Mouse (Mus musculus) right cerebral cortex, postnatal 10 days (tissue): ENCODE measurements around the gene Svs5.
"Not testable (repeated sequence)": the region's sequence is repeated elsewhere in the genome, so short reads cannot be mapped to it uniquely, and the experiment has no call there.

ENCODE experiments used
- DNase-seq, 2 experiments: peaks; one replicate each; pipeline ENCODE4 v3.0.0; 2021; ENCODE audit warnings: low spot score in 2 of 2

Svs5 gene

GRCm38 (mm10) chr2:164332440-164332839 lies at the start of gene Svs5:
TSS of gene Svs5 (plus strand) at chr2:164332740.
- not testable (repeated sequence) for DNase-seq

DNA sequence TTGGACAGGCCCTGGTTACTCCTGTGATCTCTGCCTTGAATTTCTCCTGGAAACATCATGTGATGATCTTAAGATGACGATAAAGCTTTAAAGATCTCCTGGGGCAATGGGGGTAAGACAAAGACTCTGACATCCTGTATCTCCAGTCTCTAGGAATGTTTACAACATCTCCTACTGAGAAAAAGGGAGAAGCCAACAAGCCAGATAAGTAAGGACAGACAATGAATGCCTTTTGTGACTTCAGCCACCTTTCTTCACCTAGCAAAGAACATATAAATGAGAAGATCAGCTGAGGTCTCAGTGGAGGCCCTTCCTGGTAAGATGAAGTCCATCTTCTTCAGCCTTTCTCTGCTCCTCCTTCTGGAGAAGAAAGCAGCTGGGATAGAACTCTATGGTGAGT lies 43.6 kb upstream of the Svs5 start, which contains the start of gene Svs3a:
Gene Svs3a (plus strand): TSS at position 301 of the 400 bp plus-strand sequence.
- DNase-seq: not testable (repeated sequence)

DNA sequence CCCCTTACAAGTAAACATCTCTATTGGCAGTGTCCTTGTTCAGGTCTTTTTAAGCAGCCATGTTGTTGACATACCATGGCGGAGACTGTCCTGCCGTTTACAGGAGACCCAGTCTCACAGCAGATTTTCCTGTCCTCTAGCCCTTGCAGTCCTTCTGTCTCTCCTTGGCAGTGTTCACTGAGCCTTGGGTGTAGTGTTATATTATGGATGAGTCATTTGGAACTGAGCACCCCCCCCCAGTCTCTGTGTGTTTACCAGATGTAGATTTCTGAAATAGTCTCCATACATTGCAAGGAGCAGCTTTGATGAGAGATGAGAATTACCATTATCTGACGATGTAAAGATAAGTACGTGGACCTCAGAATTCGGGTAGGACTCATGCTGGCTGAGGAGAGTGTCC lies 19.9 kb upstream of the Svs5 start:
- DNase-seq: no peak

- DNase-seq: not testable (repeated sequence)
Observed at GRCm38 (mm10) chr2:164315460-164315859, 17.1 kb upstream of the Svs5 start.

DNA sequence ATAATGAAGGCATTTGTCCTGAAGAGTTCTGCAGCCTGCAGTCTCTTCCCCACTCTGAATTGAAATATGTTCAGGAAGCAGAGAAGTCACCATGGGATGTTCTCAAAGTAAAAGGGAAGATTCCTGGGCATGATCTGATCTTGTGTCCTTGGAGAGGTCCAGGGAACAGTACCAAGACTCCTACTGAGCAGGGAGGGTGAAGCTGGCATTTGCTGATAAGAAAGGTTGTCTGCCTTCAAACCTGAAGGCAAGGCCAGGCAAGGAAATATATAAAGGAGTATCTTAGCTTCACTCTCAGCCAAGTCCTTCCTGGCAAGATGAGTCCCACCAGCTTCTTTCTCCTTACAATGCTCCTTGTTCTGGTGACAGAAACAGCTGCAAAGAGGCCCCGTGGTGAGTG lies 16.1 kb upstream of the Svs5 start, which contains the start of gene Svs6:
Gene Svs6 (plus strand): TSS at position 301 of the 400 bp plus-strand sequence.
- not testable (repeated sequence) for DNase-seq

DNA sequence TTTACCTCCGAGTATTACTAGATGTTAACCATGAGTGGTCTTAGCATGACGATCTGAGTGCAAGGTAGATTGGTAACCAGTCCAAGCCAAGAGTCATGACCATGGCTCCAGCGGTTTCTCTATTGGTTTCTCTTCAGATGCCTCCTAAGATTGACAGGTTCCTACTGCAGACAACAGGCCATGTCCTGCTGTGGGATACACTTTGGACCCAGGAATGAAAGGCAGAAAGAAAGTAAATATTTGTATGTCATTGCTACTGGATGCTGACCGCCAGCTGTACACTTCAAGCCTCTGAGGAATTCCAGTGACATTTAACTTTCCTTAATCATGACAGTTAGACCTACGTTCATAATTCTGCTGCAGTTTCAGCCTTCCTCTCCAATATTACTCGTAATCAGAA lies 11.6 kb upstream of the Svs5 start:
- no peak for DNase-seq

DNA sequence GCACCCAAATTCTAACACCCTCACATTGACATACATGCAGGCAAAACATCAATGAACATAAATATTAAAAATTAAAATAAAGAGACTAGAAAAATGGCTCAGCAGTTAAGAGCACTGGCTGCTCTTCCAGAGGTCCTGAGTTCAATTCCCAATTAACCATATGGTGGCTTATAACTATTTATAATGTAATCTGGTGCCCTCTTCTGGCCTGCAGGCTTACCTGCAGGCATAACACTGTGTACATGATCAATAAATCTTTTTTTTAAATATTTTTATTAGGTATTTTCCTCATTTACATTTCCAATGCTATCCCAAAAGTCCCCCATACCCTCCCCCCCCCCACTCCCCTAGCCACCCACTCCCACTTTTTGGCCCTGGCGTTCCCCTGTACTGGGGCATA lies 11.2 kb downstream of the Svs5 start:
- not testable (repeated sequence) for DNase-seq

DNA sequence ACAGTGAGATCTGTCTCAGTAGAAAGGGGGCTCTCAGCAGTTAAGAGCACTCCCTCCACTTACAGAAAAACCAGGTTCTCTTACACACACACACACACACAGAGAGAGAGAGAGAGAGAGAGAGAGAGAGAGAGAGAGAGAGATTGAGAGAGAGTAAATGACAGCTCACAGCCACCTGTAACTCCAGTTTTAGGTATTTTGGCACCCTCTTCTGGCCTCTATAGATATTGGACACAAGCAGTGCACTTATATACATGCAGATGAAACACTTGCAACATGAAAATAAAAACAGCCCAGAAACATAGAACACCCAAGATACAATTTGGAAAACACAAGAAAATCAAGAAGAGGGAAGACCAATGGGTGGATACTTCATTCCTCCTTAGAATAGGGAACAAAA lies 15.2 kb downstream of the Svs5 start:
- not testable (repeated sequence) for DNase-seq

- DNase-seq: peak; percentile 32 to 52
Observed at GRCm38 (mm10) chr2:164348980-164349379, 16.4 kb downstream of the Svs5 start.

- no peak for DNase-seq
Observed at GRCm38 (mm10) chr2:164352697-164353096, 20.2 kb downstream of the Svs5 start.

GRCm38 (mm10) chr2:164353356-164353755 lies 20.8 kb downstream of the Svs5 start:
- DNase-seq: no peak

DNA sequence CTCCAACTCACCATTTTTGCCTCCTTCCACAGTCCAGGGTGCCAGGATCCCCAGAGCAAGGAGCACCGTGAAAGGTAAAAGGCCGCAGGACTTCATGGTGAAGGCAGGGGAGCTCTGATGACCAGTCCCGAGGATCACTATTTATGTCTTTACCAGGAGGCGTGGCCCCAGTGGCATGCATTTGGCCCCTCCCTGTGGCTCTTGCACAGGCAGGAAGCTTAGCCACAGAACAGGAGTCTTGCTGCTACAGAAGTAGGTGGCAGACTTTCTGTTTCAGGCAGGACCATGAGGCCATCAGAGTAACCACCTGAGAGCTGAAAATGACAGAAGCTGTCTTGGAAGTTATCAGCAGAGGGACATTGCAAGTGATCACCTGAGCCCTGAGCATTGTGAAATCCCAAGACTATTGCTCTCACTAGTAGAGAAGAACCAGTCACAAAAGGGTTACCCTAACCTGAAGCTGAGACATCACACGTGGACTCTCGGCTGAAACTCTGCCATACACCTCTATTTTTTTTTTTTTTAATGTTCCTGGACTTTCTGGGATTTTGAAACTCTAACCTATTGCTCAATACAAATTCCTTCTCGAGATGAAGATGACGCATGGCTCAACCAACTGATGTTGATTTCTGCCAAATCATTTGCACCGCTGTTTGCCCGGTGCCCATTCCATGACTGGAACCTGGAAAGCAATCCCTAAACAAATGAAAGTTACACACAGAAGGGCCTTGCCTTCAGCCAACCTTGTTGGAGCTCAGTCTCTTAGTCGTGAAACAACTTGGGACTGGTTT lies 23.8 kb downstream of the Svs5 start:
- no peak for DNase-seq

- no peak for DNase-seq
Observed at GRCm38 (mm10) chr2:164358373-164358772, 25.8 kb downstream of the Svs5 start.

GRCm38 (mm10) chr2:164359031-164359430 lies 26.5 kb downstream of the Svs5 start:
- DNase-seq: no peak

- no peak for DNase-seq
Observed at GRCm38 (mm10) chr2:164359668-164360067, 27.1 kb downstream of the Svs5 start.

DNA sequence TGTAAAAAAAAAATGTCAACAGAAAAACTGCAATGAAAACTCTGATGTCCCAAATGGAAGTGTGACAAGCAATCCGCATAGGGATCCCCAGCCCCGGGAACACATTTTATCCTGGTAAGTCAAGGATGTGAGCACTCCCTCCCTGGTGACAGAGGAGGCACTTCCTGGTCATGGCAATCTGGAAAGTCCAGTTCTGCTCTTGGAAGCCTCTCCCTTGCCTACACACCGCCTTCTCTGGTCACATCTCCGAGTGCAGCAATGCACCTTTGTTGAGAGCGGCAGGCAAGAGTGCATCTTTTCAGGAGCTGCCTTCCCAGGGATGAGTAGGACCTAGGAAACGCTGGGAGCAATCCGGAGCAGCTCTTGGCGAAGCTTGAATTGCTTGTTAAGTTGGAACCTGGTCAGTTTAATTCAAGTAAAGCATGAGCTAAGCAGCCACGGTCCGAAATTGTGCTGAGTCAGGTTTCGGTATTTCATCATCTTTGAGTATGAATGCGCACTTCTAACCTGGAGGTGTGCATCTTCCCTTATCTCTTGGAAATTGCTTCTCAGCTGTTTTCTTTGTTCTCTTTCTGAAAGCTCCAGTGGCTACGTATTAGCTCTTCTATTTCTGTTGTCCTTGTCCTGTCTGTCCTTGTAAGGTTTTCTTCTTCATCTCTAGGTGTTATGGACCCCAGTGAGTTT lies 28.6 kb downstream of the Svs5 start:
- no peak for DNase-seq

DNA sequence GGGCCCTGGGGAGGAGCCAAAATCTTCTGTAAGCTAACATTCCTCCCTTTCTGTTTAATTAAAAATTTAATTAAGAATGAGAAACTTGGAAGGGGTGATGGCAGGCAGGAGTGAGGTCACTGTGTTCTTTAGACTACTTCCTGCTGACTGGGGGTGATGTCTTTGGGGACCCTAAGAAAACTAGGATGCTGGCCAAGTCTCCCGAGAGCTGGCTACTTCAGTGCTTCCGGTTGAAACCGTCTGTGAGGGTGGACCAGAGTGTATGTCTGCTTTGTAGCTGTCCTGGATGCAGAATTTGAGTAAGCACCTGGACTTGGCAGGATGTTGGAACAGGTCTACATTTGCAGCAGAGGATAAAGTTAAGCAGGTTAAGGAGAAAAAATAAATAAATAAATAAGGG lies 34.4 kb downstream of the Svs5 start:
- no peak for DNase-seq

DNA sequence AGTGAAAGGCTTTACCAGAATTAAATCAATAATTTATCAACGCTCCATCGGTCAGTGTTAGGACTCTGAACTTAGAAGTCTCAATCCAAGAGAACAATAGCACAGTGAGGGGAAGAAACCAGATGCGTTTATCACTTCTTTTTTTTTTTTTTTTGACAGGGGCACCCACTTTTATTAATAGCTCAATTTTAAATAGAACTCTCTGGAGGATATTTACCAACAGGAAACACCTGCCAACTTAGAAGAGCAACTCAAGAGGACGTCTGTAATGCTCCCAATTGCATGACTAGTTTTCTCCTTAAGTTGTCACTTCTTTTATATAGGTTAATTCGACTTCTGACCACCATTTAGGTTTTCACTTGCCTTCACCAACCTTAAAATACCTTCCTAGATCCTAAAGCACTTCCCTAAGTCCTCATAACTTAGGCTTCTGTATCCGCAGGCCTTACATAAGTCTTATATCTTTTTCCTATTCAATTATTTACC lies 36.1 kb downstream of the Svs5 start:
- DNase-seq: no peak

GRCm38 (mm10) chr2:164371371-164371770 lies 38.8 kb downstream of the Svs5 start:
- DNase-seq: no peak

- no peak for DNase-seq
Observed at GRCm38 (mm10) chr2:164372408-164373053, 40.0 kb downstream of the Svs5 start.

DNA sequence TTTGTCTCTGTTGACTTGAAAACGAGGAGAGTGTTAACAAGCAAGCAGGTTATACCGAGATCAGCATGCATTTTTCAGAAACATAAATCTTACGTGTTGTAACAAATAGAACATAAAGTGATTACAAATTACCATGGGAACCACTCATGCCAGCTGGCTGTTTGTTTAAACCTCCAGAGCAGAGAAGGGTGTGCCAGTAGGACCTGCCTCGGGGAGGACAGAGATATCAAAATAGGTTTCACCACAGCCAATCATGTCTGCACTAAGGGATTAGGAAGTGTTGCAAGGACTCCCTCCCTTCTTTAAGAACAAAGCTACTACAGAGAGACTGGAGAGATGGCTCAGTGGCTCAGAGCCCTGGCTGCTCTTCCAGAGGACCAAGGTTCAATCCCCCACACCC lies 40.6 kb downstream of the Svs5 start:
- no peak for DNase-seq
